Mouse (Mus musculus) bone marrow macrophage, adult 2 months (primary cell): ENCODE data around the gene Gm6993.

Experiments used
- CTCF ChIP-seq: IDR thresholded peaks from 2 replicates; pipeline ENCODE4 v1.5.1; 2012; ENCODE audit warnings: low read depth, mild to moderate bottlenecking, low read length, moderate library complexity
- POLR2A ChIP-seq: IDR thresholded peaks from 2 replicates; pipeline ENCODE4 v1.6.1; 2012; ENCODE audit warnings: mild to moderate bottlenecking, low read depth, low read length, borderline replicate concordance

DNA sequence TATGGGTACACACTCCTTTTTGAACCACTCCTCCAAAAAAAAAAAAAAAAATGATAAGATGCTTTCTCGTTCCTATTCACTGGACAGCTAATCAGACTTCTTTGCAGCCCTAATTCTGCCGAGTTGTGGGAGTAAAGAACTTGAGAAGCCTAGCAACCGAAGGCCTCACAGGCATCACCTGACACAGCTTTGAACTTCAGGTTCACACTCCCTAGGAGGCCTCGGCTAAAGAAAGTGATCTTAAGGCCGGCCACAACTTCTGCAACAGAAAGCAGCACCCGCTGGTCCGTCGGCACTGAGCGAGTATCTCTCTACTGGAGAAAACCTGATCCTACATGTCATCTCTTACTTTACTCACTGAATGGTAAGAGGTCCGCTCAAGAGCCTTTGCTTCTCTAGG, 8.1 kb downstream of the Gm6993 start:
- no peak for TF ChIP-seq CTCF
- no peak for TF ChIP-seq POLR2A
